Mouse (Mus musculus): ENCODE measurements around the gene Mrgprd. TPM values are rescaled to one million over a fixed set of nuclear protein-coding genes. Genes with fewer than 3 reads are reported as not detected.

Mrgprd gene
- total and polyA plus RNA-seq, 3 experiments: not detected

DNA sequence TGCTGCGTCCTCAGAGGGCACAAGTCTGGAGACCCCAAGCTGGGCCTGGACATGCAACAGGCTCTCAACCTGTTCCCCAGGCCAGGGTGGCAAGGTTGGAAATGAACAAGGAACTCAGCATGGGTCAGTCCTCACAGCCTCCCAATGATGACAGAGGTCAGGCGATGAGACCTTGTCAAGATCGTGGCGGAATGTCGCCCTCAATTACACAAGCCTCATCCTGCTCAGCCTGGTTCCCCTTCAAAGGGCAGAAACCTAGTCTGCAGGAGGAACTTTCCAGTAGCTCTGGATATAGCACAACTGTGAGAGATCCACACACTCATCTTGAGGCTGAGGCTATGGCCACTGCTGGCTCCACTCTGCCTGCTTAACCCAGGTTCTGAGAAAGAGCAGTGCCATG is 43.7 kb upstream of the Mrgprd start:
- Histone ChIP-seq H3K4me3 (replicated peaks in 1 of 3; ENCODE audit: low read depth in 2 of 3, low read length in 2 of 3, poor library complexity in 1 of 3) (no peak overlapping the region), H3K79me2 (replicated peaks; ENCODE audit: control insufficient read depth, extremely low read depth, insufficient read depth, poor library complexity, severe bottlenecking) (no peaks in the 10 kb centered on the region), H3K27ac (ENCODE audit: insufficient read depth, low read depth) (no peak overlapping the region), H3K4me2 (ENCODE audit: insufficient read depth, low read depth, poor library complexity, severe bottlenecking) (no peak overlapping the region), H3K9ac (ENCODE audit: insufficient read depth, low read depth) (no peak overlapping the region), H3K9me3 (replicated peaks; ENCODE audit: low read length) (no peaks in the 10 kb centered on the region), H3K36me3 (replicated peaks in 1 of 2; ENCODE audit: control insufficient read depth in 1 of 2, insufficient read depth in 1 of 2, low read length in 1 of 2) (peaks cover 72 to 98% of the 10 kb centered on the region in 2 experiments), H3K27me3 (replicated peaks) (no peaks in the 10 kb centered on the region), H3K4me1 (ENCODE audit: control insufficient read depth in 1 of 2, insufficient read depth in 2 of 2) (peaks cover 0 to 8% of the 10 kb centered on the region in 2 experiments; a peak in 3 of 4 replicates)
- in situ Hi-C loops (cut with MboI; ENCODE audit: low pct_ligation_motif_present, low pct_unique_long_range_greater_than_20kb, low sequenced_read_pairs) (no loop called here), dilution Hi-C loops (cut with MboI; ENCODE audit: extremely low pct_ligation_motif_present, extremely low pct_unique_long_range_greater_than_20kb, low sequenced_read_pairs) (no loop called here)
- DNase-seq (ENCODE audit: extremely low read depth): no peak
- TF ChIP-seq E2F4 (IDR thresholded peaks at IDR 0.05; ENCODE audit: insufficient replicate concordance, low read depth, low read length) (no peak), EP300 (IDR thresholded peaks at IDR 0.05; ENCODE audit: low read length) (no peak), UBTF (IDR thresholded peaks at IDR 0.05; ENCODE audit: low read depth, low read length) (no peak), ETS1 (conservative IDR thresholded peaks at IDR 0.05; ENCODE audit: low read depth, low read length) (no peak)

DNA sequence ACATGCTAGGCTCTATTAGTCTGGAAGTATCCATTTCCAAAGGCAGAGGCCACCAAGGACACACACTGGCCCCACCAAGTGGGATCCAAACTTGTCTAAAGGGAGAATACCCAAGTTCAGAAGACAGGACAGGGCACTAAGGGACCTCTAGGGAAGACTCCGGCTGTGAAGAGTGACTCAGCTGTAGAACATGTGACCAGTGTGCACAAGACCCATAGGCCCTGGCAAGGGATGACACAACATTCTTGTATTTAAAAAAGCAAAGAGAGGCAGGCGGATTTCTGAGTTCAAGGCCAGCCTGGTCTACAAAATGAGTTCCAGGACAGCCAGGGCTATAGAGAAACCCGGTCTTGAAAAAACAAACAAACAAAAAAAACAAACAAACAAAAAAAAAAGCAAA is 39.1 kb upstream of the Mrgprd start:
- TF ChIP-seq TBP (conservative IDR thresholded peaks at IDR 0.05; ENCODE audit: low read depth, low read length) (no peak), CTCF (conservative IDR thresholded peaks at IDR 0.05 in 1 of 2, IDR thresholded peaks at IDR 0.05 in 1 of 2; ENCODE audit: low read depth in 2 of 2, low read length in 2 of 2) (no peak), SMC3 (IDR thresholded peaks at IDR 0.05; ENCODE audit: low read depth, low read length) (no peak), ZC3H11A (IDR thresholded peaks at IDR 0.05; ENCODE audit: low read depth, low read length) (no peak), HCFC1 (IDR thresholded peaks at IDR 0.05; ENCODE audit: low read depth, low read length) (no peak), PAX5 (IDR thresholded peaks at IDR 0.05; ENCODE audit: low read length) (no peak), MAFK (IDR thresholded peaks at IDR 0.05; ENCODE audit: insufficient replicate concordance, low read length) (no peak), MYC (IDR thresholded peaks at IDR 0.05; ENCODE audit: low read depth, low read length) (no peak), MAX (IDR thresholded peaks at IDR 0.05; ENCODE audit: low read length) (no peak), RAD21 (IDR thresholded peaks at IDR 0.05; ENCODE audit: low read depth, low read length) (no peak), ZKSCAN1 (IDR thresholded peaks at IDR 0.05; ENCODE audit: borderline replicate concordance, low read depth, low read length) (no peak), USF2 (conservative IDR thresholded peaks at IDR 0.05; ENCODE audit: low read depth, low read length) (no peak)
- Histone ChIP-seq H3K36me3 (replicated peaks in 1 of 2; ENCODE audit: control insufficient read depth in 1 of 2, insufficient read depth in 1 of 2, low read length in 1 of 2) (peaks cover 81 to 97% of the 10 kb centered on the region in 2 experiments), H3K4me2 (ENCODE audit: insufficient read depth, low read depth, poor library complexity, severe bottlenecking) (no peak overlapping the region), H3K4me3 (replicated peaks in 1 of 3; ENCODE audit: low read depth in 2 of 3, low read length in 2 of 3, poor library complexity in 1 of 3) (no peak overlapping the region), H3K9ac (ENCODE audit: insufficient read depth, low read depth) (no peak overlapping the region), H3K9me3 (replicated peaks; ENCODE audit: low read length) (no peaks in the 10 kb centered on the region), H3K4me1 (ENCODE audit: control insufficient read depth in 1 of 2, insufficient read depth in 2 of 2) (no peaks in the 10 kb centered on the region; a peak in 1 of 4 replicates), H3K27ac (ENCODE audit: insufficient read depth, low read depth) (no peak overlapping the region), H3K79me2 (replicated peaks; ENCODE audit: control insufficient read depth, extremely low read depth, insufficient read depth, poor library complexity, severe bottlenecking) (no peaks in the 10 kb centered on the region), H3K27me3 (replicated peaks) (no peaks in the 10 kb centered on the region)
- dilution Hi-C loops (cut with MboI; ENCODE audit: extremely low pct_ligation_motif_present, extremely low pct_unique_long_range_greater_than_20kb, low sequenced_read_pairs) (no loop called here), in situ Hi-C loops (cut with MboI; ENCODE audit: low pct_ligation_motif_present, low pct_unique_long_range_greater_than_20kb, low sequenced_read_pairs) (no loop called here)
- DNase-seq (ENCODE audit: extremely low read depth): no peak
